Mouse (Mus musculus): ENCODE measurements around the gene Tmem127. TPM values are rescaled to one million over a fixed set of nuclear protein-coding genes. Genes with fewer than 3 reads are reported as not detected.
A peak's percentile ranks its signal among the peaks of the same experiment; 100 is the strongest.
"Not testable (repeated sequence)": the region's sequence is repeated elsewhere in the genome, so short reads cannot be mapped to it uniquely, and the experiment has no call there.

The Tmem127 gene
- 10 to 100 TPM; 69.4 to 93.4 TPM for total RNA-seq (2021)
- long read RNA-seq, experiment 1, full-length matches to known transcripts: 4 of 19 reads
- long read RNA-seq, experiment 1, partial matches to known transcripts: 0 of 19 reads
- long read RNA-seq, experiment 1, other reads (novel, unspliced or antisense): 15 of 19 reads
- long read RNA-seq, experiment 2, full-length matches to known transcripts: 6 of 14 reads
- long read RNA-seq, experiment 2, partial matches to known transcripts: 0 of 14 reads
- long read RNA-seq, experiment 2, other reads (novel, unspliced or antisense): 8 of 14 reads

DNA sequence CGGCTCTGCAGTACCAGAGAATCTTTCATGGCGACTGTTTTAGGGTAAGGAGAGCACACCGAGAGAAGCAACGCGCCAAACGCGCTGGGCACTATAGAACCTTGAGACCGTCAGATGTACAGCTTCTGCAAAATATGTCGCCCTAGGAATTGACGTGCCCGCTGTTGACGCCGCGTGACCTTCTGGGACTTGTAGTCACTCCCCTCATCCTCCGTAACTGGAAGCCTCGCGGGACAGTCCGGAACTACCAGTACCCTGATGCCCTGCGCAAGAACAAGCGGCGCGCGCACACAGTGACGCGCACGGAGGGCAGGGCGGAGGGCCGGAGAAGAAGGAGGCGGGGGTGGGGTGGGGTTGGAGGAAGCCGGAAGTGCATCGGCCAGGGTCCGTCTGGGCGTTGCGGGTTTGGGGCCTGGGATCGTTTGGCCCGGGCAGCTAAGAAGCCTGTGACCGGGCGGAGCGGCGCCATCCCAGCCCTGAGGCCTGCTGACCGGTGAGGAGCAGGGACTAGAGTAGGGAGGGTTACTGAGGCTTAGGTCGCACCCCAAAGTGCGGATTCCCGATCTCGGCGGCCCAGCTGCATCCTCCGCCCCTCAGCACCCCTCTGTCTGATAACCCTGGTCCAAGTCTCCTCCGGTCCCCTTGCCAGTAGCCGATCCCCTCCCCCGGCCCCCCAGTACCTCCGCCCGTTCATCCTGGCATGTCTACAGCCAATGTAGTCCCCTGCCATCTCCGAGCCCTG lies at the start of gene Tmem127, which contains the start of gene Ciao1:
Gene Tmem127, plus strand, starts transcription at position 317 of the 742 bp plus-strand sequence.
Gene Ciao1, minus strand, starts transcription at position 225 of the 742 bp plus-strand sequence.
- DNase-seq: peak; percentile 98 to 99

DNA sequence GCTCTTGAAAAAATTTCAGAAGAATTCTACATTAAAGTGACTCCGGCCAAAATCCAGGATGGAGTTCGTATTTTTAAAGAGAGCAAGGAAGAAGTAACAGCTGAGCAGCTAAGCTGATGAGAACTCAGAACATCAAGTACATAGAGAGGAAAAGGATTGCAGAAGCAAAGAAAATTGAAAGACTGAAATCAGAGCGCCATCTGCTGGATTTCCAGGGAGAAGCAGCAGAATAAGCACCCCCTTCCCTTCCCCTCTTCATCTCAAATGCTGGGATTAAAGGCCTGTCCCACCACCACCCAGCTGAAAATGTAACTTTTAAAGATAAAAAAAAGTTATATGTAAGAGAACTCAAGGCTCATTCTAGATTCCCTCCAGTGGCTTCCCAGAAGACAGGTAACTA lies 42.8 kb upstream of the Tmem127 start:
- DNase-seq: peak; percentile 52 to 68

DNA sequence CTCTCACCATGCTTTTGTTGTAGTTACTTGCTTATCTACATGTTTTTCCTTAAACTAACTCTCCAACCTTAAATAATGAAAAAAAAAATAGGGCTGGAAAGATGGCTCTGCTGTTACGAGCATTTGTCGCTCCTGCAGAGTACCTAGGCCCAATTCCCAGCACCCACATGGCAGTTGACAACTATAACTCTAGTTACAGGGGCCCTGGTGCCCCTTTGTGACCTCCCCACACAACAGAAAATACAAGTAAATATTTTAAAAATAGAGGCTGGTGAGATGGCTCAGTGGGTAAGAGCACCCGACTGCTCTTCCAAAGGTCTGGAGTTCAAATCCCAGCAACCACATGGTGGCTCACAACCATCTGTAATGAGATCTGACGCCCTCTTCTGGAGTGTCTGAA lies 41.8 kb upstream of the Tmem127 start:
- not testable (repeated sequence) for DNase-seq

DNA sequence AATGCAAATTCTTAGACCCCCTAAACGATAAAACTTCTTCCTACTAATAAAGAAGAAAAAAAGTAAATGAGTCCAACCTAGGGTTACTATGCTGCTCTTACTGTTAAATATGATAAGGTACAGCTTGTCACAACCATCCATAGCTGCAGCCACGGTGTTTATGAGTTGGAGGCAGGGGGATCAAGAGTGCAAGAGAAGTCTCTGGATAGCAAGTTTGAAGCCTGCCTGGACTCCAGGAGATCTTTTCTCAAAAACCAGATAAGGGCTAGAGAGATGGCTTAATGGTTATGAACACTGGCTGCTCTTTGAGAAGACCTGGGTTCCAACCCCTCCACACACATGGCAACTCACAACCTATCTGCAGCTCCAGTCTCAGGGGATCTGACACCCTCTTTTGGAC lies 40.8 kb upstream of the Tmem127 start:
- no peak for DNase-seq

DNA sequence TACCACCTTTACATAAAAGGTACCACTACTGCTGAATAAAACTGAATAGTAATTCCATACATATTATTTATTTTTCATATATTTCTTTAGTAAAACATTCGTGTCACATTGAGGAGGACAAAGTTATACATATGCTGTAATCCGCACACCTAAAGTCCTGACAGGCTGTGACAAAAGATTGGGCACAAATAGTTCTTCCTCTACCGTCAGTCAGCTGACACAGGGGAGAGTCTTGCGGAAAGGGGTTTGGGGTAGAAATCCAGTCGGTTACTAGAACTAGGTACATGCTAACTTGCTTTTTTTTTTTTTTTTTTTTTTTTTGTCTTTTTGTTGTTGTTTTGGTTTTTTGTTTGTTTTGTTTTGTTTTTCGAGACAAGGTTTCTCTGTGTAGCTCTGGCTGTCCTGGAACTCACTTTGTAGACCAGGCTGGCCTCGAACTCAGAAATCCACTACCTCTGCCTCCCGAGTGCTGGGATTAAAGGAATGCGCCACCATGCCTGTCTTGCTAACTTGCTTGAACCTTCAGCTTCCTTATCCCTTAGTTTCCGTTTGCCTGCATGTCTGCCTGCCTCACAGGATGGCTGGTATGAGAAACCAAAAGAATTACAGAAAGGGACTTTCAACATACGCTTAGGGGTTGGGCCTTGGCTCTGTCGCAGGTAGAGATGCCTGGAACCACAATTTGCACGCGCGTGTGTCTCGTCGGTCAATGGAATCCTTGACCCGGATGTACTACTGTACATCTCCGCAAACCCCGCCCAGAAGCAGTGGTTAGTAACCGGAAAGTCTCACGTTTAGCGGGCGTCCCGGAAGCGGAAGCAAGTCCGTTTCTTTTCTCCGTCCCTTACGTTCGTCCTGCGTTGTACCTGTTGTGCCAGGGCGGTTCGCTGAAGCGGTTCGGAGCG lies 39.9 kb upstream of the Tmem127 start, which contains the start of the genes 1810024B03Rik and Snrnp200:
Gene 1810024B03Rik, minus strand, starts transcription at position 734 of the 905 bp plus-strand sequence.
Gene Snrnp200, plus strand, starts transcription at position 840 of the 905 bp plus-strand sequence.
- peak; percentile 94 for DNase-seq

DNA sequence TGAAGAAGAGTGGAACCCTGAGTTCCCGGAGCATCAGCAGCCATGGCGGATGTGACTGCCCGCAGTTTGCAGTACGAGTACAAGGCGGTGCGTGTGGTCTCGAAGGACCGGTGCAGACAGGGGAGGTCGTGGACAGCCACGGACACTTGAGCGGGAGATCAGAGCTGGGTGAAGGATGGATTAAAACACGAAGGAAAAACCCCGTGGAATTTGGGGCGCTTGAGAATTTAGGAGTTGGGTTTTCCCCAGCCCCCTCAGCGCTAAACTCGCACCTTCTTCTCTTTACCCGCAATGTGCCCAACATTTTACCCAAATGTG lies 39.3 kb upstream of the Tmem127 start:
- DNase-seq: no peak

DNA sequence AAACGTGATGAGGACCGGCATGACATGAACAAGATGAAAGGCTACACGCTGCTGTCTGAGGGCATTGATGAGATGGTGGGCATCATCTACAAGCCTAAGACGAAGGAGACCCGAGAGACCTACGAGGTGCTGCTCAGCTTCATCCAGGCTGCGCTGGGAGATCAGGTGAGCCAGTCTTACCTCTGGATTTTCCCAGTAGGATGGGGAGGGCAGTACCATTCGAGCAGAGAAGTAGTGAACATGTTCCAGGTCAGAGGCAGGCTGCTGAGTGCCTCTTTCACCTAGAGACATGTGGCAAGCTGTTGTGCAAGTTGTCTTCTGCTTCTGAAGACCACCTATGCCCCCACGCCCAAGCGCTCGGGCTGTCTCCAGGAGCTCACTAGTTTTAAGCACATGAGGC lies 37.0 kb upstream of the Tmem127 start:
- DNase-seq: no peak

DNA sequence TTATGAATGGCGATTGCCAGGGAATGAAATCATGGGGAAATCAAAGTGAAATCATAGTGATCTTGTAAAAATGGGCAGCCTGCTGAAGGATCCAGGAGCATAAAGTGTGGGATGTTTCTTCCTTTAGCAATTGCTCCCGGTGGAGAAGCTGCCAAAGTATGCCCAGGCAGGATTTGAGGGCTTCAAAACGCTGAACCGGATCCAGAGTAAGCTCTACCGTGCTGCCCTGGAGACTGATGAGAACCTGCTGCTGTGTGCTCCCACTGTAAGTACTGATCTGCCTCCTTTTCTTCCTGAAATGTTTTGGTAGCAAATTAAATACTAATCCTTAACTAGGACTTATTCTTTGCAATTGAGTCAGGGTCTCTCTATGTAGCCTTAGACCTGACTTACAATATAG lies 30.0 kb upstream of the Tmem127 start:
- no peak for DNase-seq

DNA sequence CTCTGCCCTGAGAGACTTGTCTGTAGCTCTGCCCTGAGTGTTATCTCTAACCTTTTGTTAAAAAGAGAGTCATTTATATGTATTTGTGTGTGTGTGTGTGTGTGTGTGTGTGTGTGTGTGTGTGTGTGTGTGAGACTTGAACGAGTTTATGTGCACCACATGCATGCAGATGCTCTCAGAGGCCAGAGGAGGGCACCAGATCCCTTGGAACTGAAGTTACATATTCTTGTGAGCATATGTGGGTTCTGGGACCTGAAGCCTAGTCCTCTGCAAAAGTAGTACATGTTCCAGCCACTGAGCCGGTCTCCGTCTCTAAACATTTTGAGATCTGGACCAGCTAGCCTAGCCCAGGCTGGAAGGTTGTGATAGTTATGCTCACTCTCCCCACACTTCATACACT lies 22.4 kb upstream of the Tmem127 start:
- DNase-seq: no peak

DNA sequence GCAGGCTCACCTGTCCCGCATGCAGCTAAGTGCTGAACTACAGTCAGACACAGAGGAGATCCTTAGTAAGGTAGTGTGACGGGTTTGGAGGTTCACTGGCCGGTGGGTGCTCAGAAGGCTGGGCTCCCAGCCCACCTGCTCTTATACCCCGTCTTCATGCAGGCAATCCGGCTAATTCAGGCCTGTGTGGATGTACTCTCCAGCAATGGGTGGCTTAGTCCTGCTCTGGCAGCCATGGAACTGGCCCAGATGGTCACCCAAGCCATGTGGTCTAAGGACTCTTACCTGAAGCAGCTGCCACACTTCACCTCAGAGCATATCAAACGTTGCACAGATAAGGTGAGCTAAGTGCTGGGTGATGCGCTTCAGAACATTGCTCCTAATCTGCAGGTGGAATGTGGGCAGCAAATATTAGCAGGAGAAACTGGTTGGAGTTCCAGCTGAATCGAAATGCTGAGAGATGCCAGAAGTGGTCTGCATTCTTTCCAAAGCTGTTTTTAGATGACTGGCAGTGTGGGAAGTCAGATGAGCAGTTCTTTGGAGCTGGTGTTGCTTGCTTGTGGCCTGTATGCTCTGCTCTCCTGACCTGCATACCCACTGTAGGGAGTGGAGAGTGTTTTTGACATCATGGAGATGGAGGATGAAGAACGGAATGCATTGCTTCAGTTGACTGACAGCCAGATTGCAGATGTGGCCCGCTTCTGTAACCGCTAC lies 9.7 kb upstream of the Tmem127 start:
- no peak for DNase-seq

DNA sequence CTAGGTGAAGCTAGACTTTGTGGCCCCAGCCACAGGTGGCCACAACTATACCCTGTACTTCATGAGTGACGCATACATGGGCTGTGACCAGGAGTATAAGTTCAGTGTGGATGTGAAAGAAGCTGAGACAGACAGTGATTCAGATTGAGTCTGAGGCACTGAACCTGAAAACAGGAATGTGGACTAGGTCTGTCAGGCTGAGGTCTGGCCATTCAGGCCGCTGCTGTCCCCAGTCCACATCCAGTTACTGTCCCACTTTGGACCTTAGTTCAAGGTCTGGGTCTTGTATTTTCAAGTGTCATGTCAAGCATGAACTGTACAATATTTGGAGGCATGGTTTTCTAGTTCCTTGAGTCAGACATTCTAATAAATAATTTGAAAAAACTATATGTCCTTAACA lies 7.6 kb upstream of the Tmem127 start:
- DNase-seq: no peak

DNA sequence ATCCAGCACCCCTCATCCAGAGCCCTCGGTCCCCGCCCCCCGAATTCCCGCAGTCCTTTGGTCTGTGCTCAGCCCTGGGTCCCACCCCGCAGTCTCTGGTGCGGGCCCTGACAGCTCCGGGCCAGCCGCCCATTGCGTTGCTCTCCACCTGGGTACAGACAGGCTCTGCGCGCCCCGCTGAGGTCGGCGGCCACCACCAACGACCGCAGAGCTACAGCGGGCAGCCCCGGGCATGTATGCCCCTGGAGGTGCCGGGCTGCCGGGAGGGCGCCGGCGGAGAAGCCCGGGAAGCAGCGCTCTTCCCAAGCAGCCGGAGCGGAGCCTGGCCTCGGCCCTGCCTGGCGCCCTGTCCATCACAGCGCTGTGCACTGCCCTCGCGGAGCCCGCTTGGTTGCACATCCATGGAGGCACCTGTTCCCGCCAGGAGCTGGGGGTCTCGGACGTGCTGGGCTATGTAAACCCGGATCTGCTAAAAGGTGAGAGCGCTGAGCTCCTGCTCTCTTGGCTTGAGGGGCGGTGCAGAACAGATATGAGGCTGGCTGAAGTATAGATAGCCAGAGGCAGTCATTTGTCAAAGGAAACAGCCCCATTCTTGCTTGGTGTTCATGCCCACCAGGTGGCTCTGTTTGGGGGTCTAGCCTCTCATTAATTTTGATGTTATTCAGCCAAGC lies 761 bp downstream of the Tmem127 start:
- peak; percentile 48 to 59 for DNase-seq

DNA sequence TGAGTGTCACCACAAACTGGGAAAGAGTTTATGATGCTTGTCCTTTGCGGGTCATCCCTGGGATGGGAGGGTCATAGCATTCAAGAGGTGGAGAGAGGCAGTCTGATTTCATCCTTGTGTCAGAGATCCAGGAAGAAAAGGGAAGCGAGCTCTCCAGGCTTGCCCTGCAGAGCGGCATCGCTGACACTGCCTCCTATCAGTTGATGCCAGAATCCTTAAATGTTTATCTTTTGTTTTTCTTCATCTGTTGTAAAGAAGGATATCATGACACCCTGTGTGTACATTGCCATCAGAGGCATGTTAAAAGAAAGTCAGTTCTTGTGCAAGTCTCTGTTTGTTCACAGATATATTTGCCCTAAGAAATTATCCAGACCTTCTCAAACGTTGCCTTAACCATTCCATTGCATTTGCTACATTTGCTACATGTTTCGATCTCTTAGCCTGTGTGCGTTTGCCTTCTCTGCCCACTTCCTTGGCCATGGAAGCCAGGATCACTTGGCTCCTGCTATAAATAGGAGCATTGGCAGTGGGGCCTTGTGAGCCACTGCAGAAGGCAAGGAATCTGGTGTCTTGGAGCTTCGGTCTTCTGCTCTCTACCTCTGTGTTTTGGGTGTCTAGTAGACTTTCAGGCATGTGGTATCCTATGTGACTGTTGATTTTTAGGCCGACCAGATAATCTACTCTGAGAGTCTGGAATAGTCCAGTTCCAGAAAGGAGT lies 2.7 kb downstream of the Tmem127 start:
- DNase-seq: no peak

DNA sequence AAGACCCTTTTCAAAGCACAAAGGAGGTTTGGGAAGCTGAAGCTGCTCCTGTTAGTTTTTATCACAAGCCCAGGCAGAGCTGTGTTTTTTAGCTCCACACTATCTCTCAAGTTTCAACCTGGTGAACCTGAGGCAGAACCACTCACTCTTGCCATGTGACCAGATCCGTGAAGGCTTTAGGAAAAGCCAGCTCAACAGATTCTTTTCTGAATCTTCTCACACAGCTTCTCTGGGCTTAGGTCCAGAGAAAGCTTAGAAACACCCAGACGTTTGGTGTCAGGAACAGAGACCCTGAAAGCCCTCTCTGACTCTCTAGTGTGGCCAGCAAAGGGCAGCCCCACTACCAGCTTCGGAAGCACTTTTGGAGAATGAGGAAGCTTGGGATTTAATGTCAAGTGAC lies 3.7 kb downstream of the Tmem127 start:
- no peak for DNase-seq

DNA sequence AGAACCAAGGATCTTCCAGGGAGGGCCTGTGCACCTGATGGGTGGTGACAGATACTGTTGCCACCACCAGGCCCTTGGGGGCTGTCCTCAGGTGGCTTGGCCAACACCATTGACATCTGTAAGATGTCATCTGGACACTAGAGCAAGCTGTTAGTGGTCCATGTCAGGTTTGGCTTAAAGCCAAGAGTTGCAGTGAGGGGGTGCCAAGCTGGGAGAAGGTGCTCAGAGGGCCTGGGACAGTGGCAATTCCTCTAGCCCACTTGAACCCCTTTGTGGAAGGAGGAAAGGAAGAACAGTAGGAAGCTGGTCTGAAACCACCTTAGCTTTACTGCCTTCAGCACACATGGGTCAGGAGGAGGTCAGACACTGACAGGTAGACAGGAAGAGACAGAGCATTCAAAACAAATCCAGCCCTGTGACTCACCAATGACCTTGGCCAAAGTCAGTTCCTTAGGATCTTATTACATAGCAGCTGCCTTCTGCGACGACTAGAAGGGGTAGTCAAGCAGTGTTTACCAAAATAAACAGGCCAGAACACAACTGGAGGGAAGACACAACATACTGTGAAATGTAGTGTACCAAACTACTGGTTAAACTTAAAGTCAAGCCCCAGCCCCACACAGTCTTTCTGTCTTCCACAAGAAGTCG lies 4.3 kb downstream of the Tmem127 start:
- peak; percentile 55 to 60 for DNase-seq

DNA sequence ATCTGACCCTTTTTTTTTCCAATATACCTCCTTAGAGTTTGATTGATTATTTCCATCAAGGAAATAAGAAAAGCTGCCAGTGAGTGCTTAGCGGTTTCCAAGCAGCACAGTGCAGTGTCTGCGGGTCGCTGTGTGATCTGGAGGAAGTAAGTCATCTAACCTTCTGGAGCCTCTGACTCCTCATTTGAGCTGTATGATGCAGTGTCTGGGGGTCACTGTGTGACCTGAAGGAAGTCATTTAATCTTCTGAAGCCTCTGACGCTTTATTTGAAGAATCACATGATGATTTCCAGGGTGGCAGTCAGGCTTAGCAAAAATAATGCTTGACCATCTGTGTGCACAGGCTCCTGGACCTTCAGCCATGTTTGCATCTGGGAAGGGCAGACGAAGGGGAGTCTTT lies 5.1 kb downstream of the Tmem127 start:
- no peak for DNase-seq

DNA sequence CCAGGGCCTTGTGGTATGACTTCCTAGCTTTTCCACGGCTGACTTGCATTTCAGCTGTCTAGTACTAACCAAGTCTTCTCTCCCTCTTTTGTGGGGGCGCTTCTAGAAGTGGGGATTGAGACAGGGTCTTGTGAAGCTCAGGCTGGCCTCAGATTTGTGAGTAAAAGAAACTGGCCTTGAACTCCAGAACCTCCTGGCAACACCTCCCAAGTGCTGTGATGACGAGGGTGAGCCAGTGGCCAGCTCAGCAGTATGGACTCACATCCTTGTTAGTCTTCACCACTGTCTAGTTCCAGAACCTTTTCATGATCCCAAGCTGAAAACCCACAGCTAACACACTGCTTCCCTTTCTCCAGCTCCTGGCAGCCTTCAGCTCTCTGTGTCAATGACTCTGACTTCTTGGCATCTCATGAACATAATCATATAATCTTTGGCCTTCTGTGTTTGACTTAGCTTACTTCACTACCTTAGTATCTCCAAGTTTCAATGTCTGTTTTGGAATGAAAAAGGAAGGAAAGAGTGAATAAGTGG lies 7.0 kb downstream of the Tmem127 start:
- DNase-seq: peak; percentile 31 to 48

DNA sequence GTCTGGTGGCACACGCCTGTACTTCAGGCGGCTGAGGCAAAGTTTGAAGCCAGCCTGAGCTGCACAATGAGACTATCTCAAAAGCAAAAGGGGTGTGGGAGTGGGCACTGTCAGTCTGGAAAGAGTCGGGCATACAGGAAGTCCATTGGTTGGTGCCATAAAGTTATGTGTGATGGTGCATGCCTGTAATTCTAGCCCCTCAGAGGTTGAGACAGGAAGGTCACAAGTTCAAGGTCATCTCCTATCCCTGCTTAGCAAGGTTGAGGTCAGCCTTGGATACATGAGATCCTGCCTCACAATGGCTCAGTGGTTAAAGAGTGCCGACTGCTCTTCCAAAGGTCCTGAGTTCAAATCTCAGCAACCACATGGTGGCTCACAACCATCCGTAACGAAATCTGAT lies 7.6 kb downstream of the Tmem127 start:
- DNase-seq: no peak

DNA sequence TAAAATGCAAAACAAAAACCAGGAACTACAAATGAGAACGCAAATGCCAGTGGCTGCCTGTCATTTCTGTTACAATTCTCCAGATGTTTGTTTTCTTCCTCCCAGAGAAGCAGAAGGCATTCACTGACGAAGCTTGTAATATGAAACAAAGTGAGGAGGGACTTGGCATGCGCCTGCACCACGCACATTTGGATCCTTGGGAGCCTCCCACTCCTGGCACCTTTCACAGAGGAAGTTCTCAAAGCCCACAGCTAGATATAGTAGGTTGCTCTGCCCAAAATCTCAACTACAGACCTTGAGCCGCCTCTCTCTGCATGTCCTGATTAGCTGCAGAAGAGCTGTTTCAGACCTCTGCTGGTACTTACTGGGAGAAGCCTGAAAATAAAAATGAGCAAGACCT lies 11.6 kb downstream of the Tmem127 start:
- no peak for DNase-seq

DNA sequence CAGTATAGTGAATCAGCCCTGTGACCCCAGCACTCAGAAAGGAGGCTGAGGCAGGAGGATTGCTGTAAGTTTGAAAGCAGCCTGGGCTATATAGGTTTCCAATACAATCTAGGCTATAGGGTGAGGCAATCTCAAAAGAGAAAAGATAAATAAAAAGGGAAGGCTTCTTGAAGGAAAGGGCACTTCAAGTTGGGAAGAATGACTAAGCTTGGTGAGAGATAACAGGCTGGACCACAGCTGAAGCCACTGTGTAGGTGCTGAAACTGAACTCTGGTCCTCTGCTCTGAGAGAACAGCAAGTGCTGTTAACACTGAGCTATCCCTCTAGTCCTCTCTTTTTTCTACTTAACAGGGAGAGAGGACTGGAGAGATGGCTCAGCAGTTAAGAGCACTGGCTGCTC lies 14.8 kb downstream of the Tmem127 start:
- no peak for DNase-seq

All from adrenal gland, postnatal 36 days (tissue).